Mouse (Mus musculus): ENCODE data around the gene Gimap3. TPM values are rescaled to one million over a fixed set of nuclear protein-coding genes. Genes with fewer than 3 reads are reported as not detected.

The Gimap3 gene
- polyA plus RNA-seq, 1 experiment from 2014 or later: 0.14 TPM

- H3K4me2 ChIP-seq (ENCODE audit: low read depth, low read length): peak overlapping the region; percentile 41; the same call in 1 of the 2 replicates
- H3K27me3 ChIP-seq (ENCODE audit: control insufficient read depth, insufficient read depth, low read length): peaks cover 15% of the 10 kb centered on the region
- no peaks in the 10 kb centered on the region for H3K36me3 ChIP-seq (ENCODE audit: control insufficient read depth, insufficient read depth, low read length)
- no peak for ATAC-seq (ENCODE audit: insufficient read depth, low FRiP score)
- H3K27ac ChIP-seq (ENCODE audit: low read length): no peak overlapping the region
- peak overlapping the region; percentile 7; the same call in 1 of the 2 replicates for H3K4me3 ChIP-seq (replicated peaks; ENCODE audit: low read length)
- no peak overlapping the region for H3K9ac ChIP-seq (ENCODE audit: low read length)
- no peaks in the 10 kb centered on the region for H3K9me3 ChIP-seq (replicated peaks; ENCODE audit: control insufficient read depth, low read length)
- WGBS: 75% methylated on average over 3 of the region's 3 CpGs
- H3K4me1 ChIP-seq (ENCODE audit: control insufficient read depth, insufficient read depth, low read length): peaks cover 14% of the 10 kb centered on the region
Measured at GRCm38 (mm10) chr6:48739780-48740055, 30.9 kb downstream of the Gimap3 start.

DNA sequence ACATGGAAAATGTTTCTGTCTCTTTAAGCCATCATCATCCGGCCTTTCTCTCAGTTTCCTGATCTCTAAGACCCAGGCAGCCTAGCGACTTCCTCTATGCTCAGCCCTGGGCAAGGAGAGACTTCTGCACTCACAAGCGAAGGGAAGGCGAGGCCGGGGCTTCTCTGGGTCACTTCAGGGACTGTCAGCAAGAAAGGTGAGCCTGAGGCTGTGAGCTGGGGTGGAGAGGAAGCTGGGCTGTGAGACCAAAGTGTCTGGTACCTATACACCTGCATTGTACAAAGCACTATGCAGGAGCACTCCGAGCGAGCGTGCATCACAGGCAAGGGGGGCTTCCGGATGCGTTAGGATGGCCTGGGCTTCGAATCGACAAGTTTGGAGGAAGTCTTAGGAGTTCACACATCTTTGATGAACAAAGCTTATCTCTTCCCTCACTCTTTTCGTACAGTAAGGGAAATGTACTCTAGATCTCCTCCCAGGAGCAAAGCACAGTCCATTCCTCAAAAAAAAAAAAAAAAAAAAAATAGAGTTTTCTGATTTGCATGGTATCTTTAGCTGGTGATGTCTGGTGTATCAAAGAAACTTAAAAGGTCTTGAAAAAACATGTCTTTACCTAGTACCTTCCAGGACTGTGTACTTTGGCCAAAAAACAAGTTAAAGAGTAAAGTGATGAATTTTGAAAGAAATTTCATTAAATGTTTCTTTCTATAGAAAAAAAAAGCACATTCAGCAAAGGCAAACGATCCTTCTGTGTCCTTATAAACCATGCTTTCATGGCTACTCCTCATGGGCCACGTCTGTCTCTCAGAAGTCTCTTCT, 31.5 kb downstream of the Gimap3 start, which contains the start of gene Gimap1:
Gimap1 (plus strand) TSS at position 94 of the 819 bp plus-strand sequence.
- peak within 1 kb of the TSS; percentile 14; the same call in 1 of the 2 replicates for H3K27ac ChIP-seq (ENCODE audit: low read length)
- 0 out of 2 replicates have a peak within 1 kb of the TSS, but pooled peaks have one; percentile 2 for H3K9ac ChIP-seq (ENCODE audit: low read length)
- ATAC-seq (ENCODE audit: insufficient read depth, low FRiP score): no peak
- peaks cover 14% of the 10 kb centered on the region for H3K4me1 ChIP-seq (ENCODE audit: control insufficient read depth, insufficient read depth, low read length)
- H3K4me2 ChIP-seq (ENCODE audit: low read depth, low read length): peak within 1 kb of the TSS; percentile 41; the same call in 1 of the 2 replicates
- no peaks in the 10 kb centered on the region for H3K9me3 ChIP-seq (replicated peaks; ENCODE audit: control insufficient read depth, low read length)
- peak within 1 kb of the TSS; percentile 20 for H3K4me3 ChIP-seq (replicated peaks; ENCODE audit: low read length)
- WGBS: 70% methylated on average over 15 of the region's 15 CpGs
- no peaks in the 10 kb centered on the region for H3K36me3 ChIP-seq (ENCODE audit: control insufficient read depth, insufficient read depth, low read length)
- H3K27me3 ChIP-seq (ENCODE audit: control insufficient read depth, insufficient read depth, low read length): peaks cover 15% of the 10 kb centered on the region

DNA sequence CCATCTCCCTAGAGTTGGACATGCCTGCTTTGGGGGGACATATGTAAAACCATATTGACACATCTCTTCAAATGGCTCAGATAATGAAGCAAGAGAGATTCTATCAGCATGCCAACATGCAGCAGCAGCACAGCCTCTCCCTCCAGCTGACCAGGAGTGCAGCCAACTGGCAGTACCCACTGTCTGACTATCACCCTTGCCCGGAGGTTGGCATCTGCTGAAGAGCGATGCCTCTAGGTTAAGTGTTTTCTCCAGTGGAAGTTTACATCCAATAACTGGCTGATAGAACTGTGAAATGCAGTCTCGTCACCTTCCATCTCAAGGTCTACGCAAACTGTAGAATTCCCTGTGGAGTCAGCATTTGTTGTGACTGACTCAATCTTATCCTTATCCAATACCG, 33.0 kb downstream of the Gimap3 start:
- Histone ChIP-seq H3K4me3 (replicated peaks; ENCODE audit: low read length) (no peak overlapping the region), H3K9me3 (replicated peaks; ENCODE audit: control insufficient read depth, low read length) (no peaks in the 10 kb centered on the region), H3K36me3 (ENCODE audit: control insufficient read depth, insufficient read depth, low read length) (no peaks in the 10 kb centered on the region), H3K9ac (ENCODE audit: low read length) (no peak overlapping the region), H3K27ac (ENCODE audit: low read length) (no peak overlapping the region), H3K27me3 (ENCODE audit: control insufficient read depth, insufficient read depth, low read length) (peaks cover 8% of the 10 kb centered on the region), H3K4me2 (ENCODE audit: low read depth, low read length) (no peak overlapping the region), H3K4me1 (ENCODE audit: control insufficient read depth, insufficient read depth, low read length) (peaks cover 9% of the 10 kb centered on the region)
- 87% methylated on average over 5 of the region's 5 CpGs for WGBS
- ATAC-seq (ENCODE audit: insufficient read depth, low FRiP score): no peak

- Histone ChIP-seq H3K27ac (ENCODE audit: low read length) (no peak overlapping the region), H3K27me3 (ENCODE audit: control insufficient read depth, insufficient read depth, low read length) (0 out of 2 replicates have a peak, but pooled peaks cover 3% of the 10 kb centered on the region), H3K4me1 (ENCODE audit: control insufficient read depth, insufficient read depth, low read length) (0 out of 2 replicates have a peak, but pooled peaks cover 3% of the 10 kb centered on the region), H3K9me3 (replicated peaks; ENCODE audit: control insufficient read depth, low read length) (no peaks in the 10 kb centered on the region), H3K9ac (ENCODE audit: low read length) (no peak overlapping the region), H3K36me3 (ENCODE audit: control insufficient read depth, insufficient read depth, low read length) (no peaks in the 10 kb centered on the region), H3K4me2 (ENCODE audit: low read depth, low read length) (no peak overlapping the region), H3K4me3 (replicated peaks; ENCODE audit: low read length) (no peak overlapping the region)
- WGBS: 66% methylated on average over 2 of the region's 2 CpGs
- no peak for ATAC-seq (ENCODE audit: insufficient read depth, low FRiP score)
Measured at GRCm38 (mm10) chr6:48737053-48737452, 33.6 kb downstream of the Gimap3 start.

- no peak overlapping the region for H3K4me2 ChIP-seq (ENCODE audit: low read depth, low read length)
- H3K9me3 ChIP-seq (replicated peaks; ENCODE audit: control insufficient read depth, low read length): no peaks in the 10 kb centered on the region
- H3K36me3 ChIP-seq (ENCODE audit: control insufficient read depth, insufficient read depth, low read length): no peaks in the 10 kb centered on the region
- H3K4me3 ChIP-seq (replicated peaks; ENCODE audit: low read length): no peak overlapping the region
- no peak for ATAC-seq (ENCODE audit: insufficient read depth, low FRiP score)
- no peak overlapping the region for H3K27ac ChIP-seq (ENCODE audit: low read length)
- no peaks in the 10 kb centered on the region for H3K27me3 ChIP-seq (ENCODE audit: control insufficient read depth, insufficient read depth, low read length)
- H3K4me1 ChIP-seq (ENCODE audit: control insufficient read depth, insufficient read depth, low read length): no peaks in the 10 kb centered on the region
- H3K9ac ChIP-seq (ENCODE audit: low read length): no peak overlapping the region
- WGBS: 92% methylated on average over 1 of the region's 1 CpGs
Measured at GRCm38 (mm10) chr6:48733660-48734059, 37.0 kb downstream of the Gimap3 start.

DNA sequence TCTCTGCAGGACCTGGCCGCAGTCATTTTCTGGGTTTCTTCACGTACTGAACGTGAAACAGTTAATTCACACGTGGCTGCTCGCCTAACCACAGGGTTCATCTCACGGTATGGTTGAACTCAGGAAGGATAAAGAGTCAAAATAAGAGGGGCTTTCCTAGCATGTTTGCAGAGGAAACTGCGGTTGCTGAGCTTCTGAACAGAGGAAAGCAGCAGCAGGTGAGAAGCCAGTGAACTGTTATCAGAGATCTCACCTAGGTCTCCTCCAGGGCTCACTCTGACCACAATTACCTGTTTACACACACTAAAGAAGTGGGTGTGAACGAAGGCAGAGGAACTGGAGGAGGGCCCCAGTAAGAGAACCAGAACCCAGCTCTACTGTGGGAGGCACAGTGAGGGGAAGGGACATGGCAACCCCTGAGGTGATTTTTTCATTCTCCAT, 37.8 kb downstream of the Gimap3 start:
- Histone ChIP-seq H3K4me3 (replicated peaks; ENCODE audit: low read length) (no peak overlapping the region), H3K4me2 (ENCODE audit: low read depth, low read length) (no peak overlapping the region), H3K27ac (ENCODE audit: low read length) (no peak overlapping the region), H3K9me3 (replicated peaks; ENCODE audit: control insufficient read depth, low read length) (no peaks in the 10 kb centered on the region), H3K4me1 (ENCODE audit: control insufficient read depth, insufficient read depth, low read length) (no peaks in the 10 kb centered on the region), H3K36me3 (ENCODE audit: control insufficient read depth, insufficient read depth, low read length) (no peaks in the 10 kb centered on the region), H3K27me3 (ENCODE audit: control insufficient read depth, insufficient read depth, low read length) (no peaks in the 10 kb centered on the region), H3K9ac (ENCODE audit: low read length) (no peak overlapping the region)
- WGBS: 34% methylated on average over 8 of the region's 8 CpGs
- ATAC-seq (ENCODE audit: insufficient read depth, low FRiP score): no peak

GRCm38 (mm10) chr6:48727761-48728160, 42.9 kb downstream of the Gimap3 start:
- no peak overlapping the region for H3K9ac ChIP-seq (ENCODE audit: low read length)
- H3K4me3 ChIP-seq (replicated peaks; ENCODE audit: low read length): no peak overlapping the region
- 87% methylated on average over 5 of the region's 5 CpGs for WGBS
- H3K4me1 ChIP-seq (ENCODE audit: control insufficient read depth, insufficient read depth, low read length): 0 out of 2 replicates have a peak, but pooled peaks cover 4% of the 10 kb centered on the region
- H3K27me3 ChIP-seq (ENCODE audit: control insufficient read depth, insufficient read depth, low read length): no peaks in the 10 kb centered on the region
- H3K9me3 ChIP-seq (replicated peaks; ENCODE audit: control insufficient read depth, low read length): no peaks in the 10 kb centered on the region
- H3K36me3 ChIP-seq (ENCODE audit: control insufficient read depth, insufficient read depth, low read length): no peaks in the 10 kb centered on the region
- H3K4me2 ChIP-seq (ENCODE audit: low read depth, low read length): no peak overlapping the region
- no peak overlapping the region for H3K27ac ChIP-seq (ENCODE audit: low read length)
- ATAC-seq (ENCODE audit: insufficient read depth, low FRiP score): no peak

- Histone ChIP-seq H3K27ac (ENCODE audit: low read length) (no peak overlapping the region), H3K36me3 (ENCODE audit: control insufficient read depth, insufficient read depth, low read length) (no peaks in the 10 kb centered on the region), H3K27me3 (ENCODE audit: control insufficient read depth, insufficient read depth, low read length) (no peaks in the 10 kb centered on the region), H3K4me3 (replicated peaks; ENCODE audit: low read length) (no peak overlapping the region), H3K9me3 (replicated peaks; ENCODE audit: control insufficient read depth, low read length) (no peaks in the 10 kb centered on the region), H3K9ac (ENCODE audit: low read length) (no peak overlapping the region), H3K4me1 (ENCODE audit: control insufficient read depth, insufficient read depth, low read length) (0 out of 2 replicates have a peak, but pooled peaks cover 4% of the 10 kb centered on the region), H3K4me2 (ENCODE audit: low read depth, low read length) (no peak overlapping the region)
- ATAC-seq (ENCODE audit: insufficient read depth, low FRiP score): peak; percentile 78; the same call in 1 of the 2 replicates
- WGBS: 0% methylated on average over 1 of the region's 1 CpGs
Measured at GRCm38 (mm10) chr6:48725476-48725875, 45.2 kb downstream of the Gimap3 start.

- WGBS: 79% methylated on average over 8 of the region's 8 CpGs
- Histone ChIP-seq H3K4me3 (replicated peaks; ENCODE audit: low read length) (no peak overlapping the region), H3K4me2 (ENCODE audit: low read depth, low read length) (no peak overlapping the region), H3K36me3 (ENCODE audit: control insufficient read depth, insufficient read depth, low read length) (no peaks in the 10 kb centered on the region), H3K4me1 (ENCODE audit: control insufficient read depth, insufficient read depth, low read length) (0 out of 2 replicates have a peak, but pooled peaks cover 4% of the 10 kb centered on the region), H3K27ac (ENCODE audit: low read length) (no peak overlapping the region), H3K9me3 (replicated peaks; ENCODE audit: control insufficient read depth, low read length) (no peaks in the 10 kb centered on the region), H3K27me3 (ENCODE audit: control insufficient read depth, insufficient read depth, low read length) (no peaks in the 10 kb centered on the region), H3K9ac (ENCODE audit: low read length) (no peak overlapping the region)
- no peak for ATAC-seq (ENCODE audit: insufficient read depth, low FRiP score)
Measured at GRCm38 (mm10) chr6:48723468-48723867, 47.2 kb downstream of the Gimap3 start.
